Mouse (Mus musculus): ENCODE measurements around the gene Rai1. TPM values are rescaled to one million over a fixed set of nuclear protein-coding genes. Genes with fewer than 3 reads are reported as not detected.

Rai1 gene
- polyA plus RNA-seq, 1 experiment = 133 TPM

- TF ChIP-seq GATA1 (IDR thresholded peaks at IDR 0.05; ENCODE audit: low read length) = no peak
Measured at GRCm38 (mm10) chr11:60088947-60089346, 15.9 kb upstream of the Rai1 start.

DNA sequence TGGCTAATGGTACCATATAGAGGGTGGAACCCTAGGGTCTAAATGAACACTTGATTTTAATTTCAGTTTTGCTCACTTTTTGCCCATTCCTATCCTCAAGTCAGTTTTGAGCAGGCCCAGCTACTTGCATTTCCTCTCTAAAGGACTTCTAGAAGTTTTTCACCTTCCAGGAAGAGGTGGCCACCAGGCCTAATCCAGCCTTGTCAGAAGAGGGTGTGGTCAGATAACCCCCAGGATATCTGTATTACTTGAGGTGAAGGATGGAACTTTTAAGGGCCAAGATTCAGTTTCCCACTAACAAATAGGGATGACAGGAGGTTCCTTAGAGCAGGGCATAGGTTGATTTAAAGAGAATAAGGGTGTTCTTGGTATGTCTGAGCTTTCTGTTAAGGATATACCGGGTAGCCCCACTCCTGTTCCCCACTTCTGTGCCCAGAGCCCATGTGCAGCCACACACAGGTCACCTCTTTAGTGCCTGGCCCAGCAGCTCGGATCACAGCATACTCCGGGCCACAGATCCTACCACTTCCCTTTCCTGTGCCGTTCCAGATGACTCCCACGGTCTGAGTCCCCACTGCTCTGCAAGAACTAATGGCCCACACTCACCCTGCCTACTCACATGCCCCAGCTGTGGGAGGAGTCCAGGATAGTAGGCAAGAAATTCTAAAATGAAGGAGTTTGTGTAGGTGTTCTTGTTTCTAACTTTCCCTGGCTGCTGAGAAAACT lies 14.0 kb upstream of the Rai1 start:
- no peak for TF ChIP-seq GATA1 (IDR thresholded peaks at IDR 0.05; ENCODE audit: low read length)

DNA sequence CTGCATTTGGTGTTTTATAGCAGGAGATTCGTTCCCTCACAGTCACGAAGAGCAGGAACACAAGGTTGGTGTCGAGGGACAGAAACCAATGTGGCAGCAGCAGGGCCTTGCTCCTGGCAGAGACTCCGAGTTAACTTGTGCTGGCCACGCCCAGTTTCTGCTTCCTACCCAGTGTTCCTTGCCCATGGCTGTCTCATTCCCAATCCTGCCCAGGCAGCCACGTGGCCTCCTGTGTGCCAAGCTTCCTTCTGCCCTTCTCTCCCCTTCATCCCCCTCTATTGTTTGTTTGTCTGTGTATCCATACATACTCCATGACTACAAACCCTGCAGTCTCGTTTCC lies 13.4 kb upstream of the Rai1 start:
- TF ChIP-seq GATA1 (IDR thresholded peaks at IDR 0.05; ENCODE audit: low read length) = no peak

- TF ChIP-seq GATA1 (IDR thresholded peaks at IDR 0.05; ENCODE audit: low read length) = no peak
Measured at GRCm38 (mm10) chr11:60093227-60093626, 11.6 kb upstream of the Rai1 start.

DNA sequence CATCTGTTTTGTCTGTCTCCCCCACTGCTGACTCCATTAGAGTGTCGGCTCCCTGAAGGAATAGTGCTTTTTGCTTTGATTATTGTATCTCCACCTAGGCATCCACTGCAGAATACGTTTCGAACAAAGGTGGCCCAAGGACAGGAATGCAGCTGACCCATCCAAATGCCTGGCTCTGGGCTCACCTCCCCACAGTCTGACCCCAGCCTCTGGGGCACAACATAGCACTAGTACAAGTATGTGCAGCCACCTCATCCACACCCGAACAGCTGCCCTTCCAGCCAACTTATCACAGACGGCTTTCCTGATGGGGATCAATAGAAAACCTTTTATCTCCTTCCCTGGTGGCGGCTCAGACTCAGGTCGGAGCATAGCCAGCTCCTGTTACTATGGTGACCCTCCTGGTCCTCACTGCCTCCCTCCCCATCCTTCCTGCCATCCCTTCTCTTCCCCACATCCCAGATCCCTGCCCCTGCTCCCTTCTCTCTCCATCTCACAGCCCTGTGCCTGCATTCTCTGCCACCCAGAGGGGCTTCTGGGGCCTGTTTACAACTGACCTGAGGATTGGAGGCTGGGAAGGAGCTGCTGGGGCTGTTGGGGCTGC lies 10.7 kb upstream of the Rai1 start:
- no peak for TF ChIP-seq GATA1 (IDR thresholded peaks at IDR 0.05; ENCODE audit: low read length)

- TF ChIP-seq GATA1 (IDR thresholded peaks at IDR 0.05; ENCODE audit: low read length) = no peak
Measured at GRCm38 (mm10) chr11:60094909-60095810, 9.7 kb upstream of the Rai1 start.

DNA sequence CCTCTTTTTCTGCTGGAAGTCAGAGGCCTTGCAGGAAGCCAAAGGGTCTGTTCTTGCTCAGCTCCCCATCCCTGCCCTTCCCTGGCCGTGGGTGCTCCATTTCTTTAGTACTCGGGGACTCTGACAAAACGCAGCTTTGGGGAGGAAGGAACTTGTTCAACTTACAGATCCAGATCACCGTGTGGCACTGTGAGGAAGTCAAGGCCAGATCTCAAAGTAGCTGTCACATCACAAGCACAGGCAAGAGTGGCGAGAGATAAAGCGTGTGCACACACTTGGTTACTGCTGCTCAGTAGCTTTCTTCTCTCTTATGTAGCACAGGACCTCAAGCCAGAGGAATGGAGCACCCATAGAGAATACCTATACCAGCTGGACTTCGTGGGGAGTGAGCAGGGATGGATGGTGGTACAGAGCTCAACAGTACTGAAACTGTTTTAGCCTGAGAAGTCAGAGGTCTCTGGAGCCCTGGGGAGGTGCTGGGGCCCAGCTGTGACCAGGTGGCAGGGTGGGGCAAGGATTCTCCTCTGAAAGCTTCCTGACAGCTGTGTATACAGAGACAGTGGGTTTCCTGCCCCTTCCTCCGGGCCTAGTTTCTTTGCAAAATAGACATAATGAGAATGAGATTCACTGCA lies 5.1 kb upstream of the Rai1 start:
- TF ChIP-seq GATA1 (IDR thresholded peaks at IDR 0.05; ENCODE audit: low read length) = no peak

DNA sequence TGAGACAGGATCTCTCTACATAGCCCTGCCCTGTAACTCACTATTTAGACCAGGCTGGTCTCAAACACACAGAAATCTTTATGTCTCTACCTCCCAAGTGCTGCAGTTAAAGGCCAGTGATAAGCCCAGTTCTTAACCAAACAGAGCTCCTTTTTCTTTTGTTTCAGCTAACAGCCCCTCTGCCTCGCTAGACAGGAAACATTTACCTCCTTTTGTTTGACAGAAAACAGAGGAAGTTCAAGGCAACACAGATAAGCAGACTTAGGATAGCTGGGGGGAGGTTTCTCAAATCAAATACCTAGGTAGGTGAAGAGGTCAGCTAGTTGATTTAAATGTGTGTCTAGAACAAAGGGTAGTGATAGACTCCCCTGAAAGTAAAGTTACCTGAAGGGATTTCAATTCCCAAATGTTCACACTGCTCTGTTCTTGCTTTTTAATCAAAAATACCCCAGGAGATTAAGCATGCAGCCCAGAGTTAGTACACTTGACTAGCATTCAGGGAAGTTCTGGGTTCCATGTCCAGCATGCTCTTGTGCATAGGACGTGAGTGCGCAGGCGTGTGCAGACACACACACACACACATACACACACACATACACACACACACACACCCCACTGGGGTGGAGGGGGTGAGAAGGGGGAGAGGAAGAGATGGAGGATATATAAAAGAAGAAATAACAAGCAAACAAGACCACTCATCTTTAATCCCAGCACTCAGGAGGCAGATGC lies 3.8 kb upstream of the Rai1 start:
- TF ChIP-seq GATA1 (IDR thresholded peaks at IDR 0.05; ENCODE audit: low read length) = no peak

GRCm38 (mm10) chr11:60101986-60102385 lies 2.8 kb upstream of the Rai1 start:
- TF ChIP-seq GATA1 (IDR thresholded peaks at IDR 0.05; ENCODE audit: low read length) = no peak

GRCm38 (mm10) chr11:60102664-60103063 lies 2.1 kb upstream of the Rai1 start:
- no peak for TF ChIP-seq GATA1 (IDR thresholded peaks at IDR 0.05; ENCODE audit: low read length)

GRCm38 (mm10) chr11:60103567-60103966 lies 1.2 kb upstream of the Rai1 start:
- no peak for TF ChIP-seq GATA1 (IDR thresholded peaks at IDR 0.05; ENCODE audit: low read length)

GRCm38 (mm10) chr11:60105593-60106542 lies 1.1 kb downstream of the Rai1 start:
- no peak for TF ChIP-seq GATA1 (IDR thresholded peaks at IDR 0.05; ENCODE audit: low read length)

DNA sequence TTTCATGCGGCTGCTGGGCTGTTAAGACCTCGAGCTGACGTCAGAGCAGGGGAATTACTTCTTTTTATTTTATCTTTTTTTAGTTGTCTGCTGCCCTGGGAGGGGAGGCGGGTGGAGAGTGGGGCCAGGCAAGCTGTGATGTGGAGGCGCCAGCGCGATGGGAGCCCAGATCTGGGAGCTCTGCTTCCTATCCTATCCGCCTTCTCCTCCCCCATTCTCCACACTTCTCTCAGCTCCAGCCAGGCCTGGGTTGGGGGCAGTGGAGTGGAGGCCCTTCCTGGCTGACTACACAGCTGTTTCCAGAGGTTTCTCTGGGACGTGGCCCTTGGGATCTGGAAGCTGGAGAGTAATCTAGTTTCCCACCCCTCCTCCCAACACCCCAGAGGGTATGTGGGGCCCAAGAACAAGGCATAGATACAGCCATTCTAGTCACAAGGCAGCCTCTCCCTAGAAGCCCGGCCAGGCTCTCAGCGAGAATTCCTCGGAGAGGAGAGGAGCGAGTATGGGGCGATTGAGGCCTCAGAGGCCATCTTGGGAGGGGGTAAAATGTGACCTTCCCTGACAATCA lies 1.8 kb downstream of the Rai1 start:
- TF ChIP-seq GATA1 (IDR thresholded peaks at IDR 0.05; ENCODE audit: low read length) = no peak

- no peak for TF ChIP-seq GATA1 (IDR thresholded peaks at IDR 0.05; ENCODE audit: low read length)
Measured at GRCm38 (mm10) chr11:60107449-60107848, 2.6 kb downstream of the Rai1 start.

Measured in G1E-ER4 (cell line).